Mouse (Mus musculus): ENCODE results near the gene Dcun1d4. TPM values are rescaled to one million over a fixed set of nuclear protein-coding genes. Genes with fewer than 3 reads are reported as not detected.

Gene Dcun1d4
- polyA plus RNA-seq, 1 experiment, result 32.9 TPM

GRCm38 (mm10) chr5:73484016-73484615, 3.3 kb downstream of the Dcun1d4 start:
- H3K4me1 ChIP-seq (ENCODE audit: control insufficient read depth, insufficient read depth, low read length), result no peaks in the 10 kb centered on the region
- H3K36me3 ChIP-seq (ENCODE audit: control insufficient read depth, insufficient read depth, low read length, poor library complexity, severe bottlenecking), result no peaks in the 10 kb centered on the region
- TF ChIP-seq CTCF (IDR thresholded peaks at IDR 0.05; ENCODE audit: low read depth, low read length), result no peak
- no peak for TF ChIP-seq EP300 (IDR thresholded peaks at IDR 0.05; ENCODE audit: insufficient read depth, low read depth, low read length)
- TF ChIP-seq POLR2A (IDR thresholded peaks at IDR 0.05; ENCODE audit: insufficient read depth, low read length), result no peak
- H3K27me3 ChIP-seq (ENCODE audit: control insufficient read depth, insufficient read depth, low read length, poor library complexity, severe bottlenecking), result no peaks in the 10 kb centered on the region
- H3K9ac ChIP-seq (ENCODE audit: low read depth, poor library complexity, severe bottlenecking), result no peak overlapping the region
- H3K9me3 ChIP-seq (replicated peaks; ENCODE audit: control insufficient read depth, insufficient read depth, low read length, poor library complexity, severe bottlenecking), result no peaks in the 10 kb centered on the region
- no peak overlapping the region for H3K27ac ChIP-seq (ENCODE audit: insufficient read depth, low read length)
- H3K4me3 ChIP-seq (ENCODE audit: low read depth, low read length), result no peak overlapping the region

DNA sequence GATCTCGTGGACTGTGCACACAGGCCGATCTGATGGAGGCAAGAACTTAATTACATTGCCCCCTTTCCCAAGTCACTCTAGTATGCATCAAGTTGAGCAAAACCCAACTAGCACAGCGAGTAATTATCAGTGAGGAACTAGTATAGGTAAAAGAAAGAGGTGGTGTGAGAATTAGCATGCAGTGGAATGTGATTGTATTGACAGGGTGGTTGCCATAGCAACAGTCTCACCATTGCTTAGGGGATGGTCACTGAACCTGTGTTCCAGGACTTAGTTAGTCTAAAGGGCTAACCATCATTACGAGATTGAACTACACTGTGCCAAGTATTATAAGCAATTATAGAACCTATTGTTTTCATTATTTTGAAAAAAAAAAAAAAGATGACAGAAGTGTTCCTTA, 5.7 kb downstream of the Dcun1d4 start:
- Histone ChIP-seq H3K4me1 (ENCODE audit: control insufficient read depth, insufficient read depth, low read length) (no peaks in the 10 kb centered on the region), H3K9me3 (replicated peaks; ENCODE audit: control insufficient read depth, insufficient read depth, low read length, poor library complexity, severe bottlenecking) (no peaks in the 10 kb centered on the region), H3K27ac (ENCODE audit: insufficient read depth, low read length) (no peak overlapping the region), H3K4me3 (ENCODE audit: low read depth, low read length) (no peak overlapping the region), H3K9ac (ENCODE audit: low read depth, poor library complexity, severe bottlenecking) (no peak overlapping the region), H3K27me3 (ENCODE audit: control insufficient read depth, insufficient read depth, low read length, poor library complexity, severe bottlenecking) (no peaks in the 10 kb centered on the region), H3K36me3 (ENCODE audit: control insufficient read depth, insufficient read depth, low read length, poor library complexity, severe bottlenecking) (no peaks in the 10 kb centered on the region)
- TF ChIP-seq EP300 (IDR thresholded peaks at IDR 0.05; ENCODE audit: insufficient read depth, low read depth, low read length), result no peak
- no peak for TF ChIP-seq CTCF (IDR thresholded peaks at IDR 0.05; ENCODE audit: low read depth, low read length)
- TF ChIP-seq POLR2A (IDR thresholded peaks at IDR 0.05; ENCODE audit: insufficient read depth, low read length), result no peak

GRCm38 (mm10) chr5:73489915-73490314, 9.1 kb downstream of the Dcun1d4 start:
- peak overlapping the region; percentile 61 for H3K4me3 ChIP-seq (ENCODE audit: low read depth, low read length)
- no peaks in the 10 kb centered on the region for H3K4me1 ChIP-seq (ENCODE audit: control insufficient read depth, insufficient read depth, low read length)
- no peaks in the 10 kb centered on the region for H3K27me3 ChIP-seq (ENCODE audit: control insufficient read depth, insufficient read depth, low read length, poor library complexity, severe bottlenecking)
- H3K27ac ChIP-seq (ENCODE audit: insufficient read depth, low read length), result peak overlapping the region; percentile 40; the same call in 1 of the 2 replicates
- H3K9me3 ChIP-seq (replicated peaks; ENCODE audit: control insufficient read depth, insufficient read depth, low read length, poor library complexity, severe bottlenecking), result no peaks in the 10 kb centered on the region
- no peak for TF ChIP-seq EP300 (IDR thresholded peaks at IDR 0.05; ENCODE audit: insufficient read depth, low read depth, low read length)
- no peak for TF ChIP-seq CTCF (IDR thresholded peaks at IDR 0.05; ENCODE audit: low read depth, low read length)
- TF ChIP-seq POLR2A (IDR thresholded peaks at IDR 0.05; ENCODE audit: insufficient read depth, low read length), result no peak
- no peaks in the 10 kb centered on the region for H3K36me3 ChIP-seq (ENCODE audit: control insufficient read depth, insufficient read depth, low read length, poor library complexity, severe bottlenecking)
- H3K9ac ChIP-seq (ENCODE audit: low read depth, poor library complexity, severe bottlenecking), result peak overlapping the region; percentile 51

DNA sequence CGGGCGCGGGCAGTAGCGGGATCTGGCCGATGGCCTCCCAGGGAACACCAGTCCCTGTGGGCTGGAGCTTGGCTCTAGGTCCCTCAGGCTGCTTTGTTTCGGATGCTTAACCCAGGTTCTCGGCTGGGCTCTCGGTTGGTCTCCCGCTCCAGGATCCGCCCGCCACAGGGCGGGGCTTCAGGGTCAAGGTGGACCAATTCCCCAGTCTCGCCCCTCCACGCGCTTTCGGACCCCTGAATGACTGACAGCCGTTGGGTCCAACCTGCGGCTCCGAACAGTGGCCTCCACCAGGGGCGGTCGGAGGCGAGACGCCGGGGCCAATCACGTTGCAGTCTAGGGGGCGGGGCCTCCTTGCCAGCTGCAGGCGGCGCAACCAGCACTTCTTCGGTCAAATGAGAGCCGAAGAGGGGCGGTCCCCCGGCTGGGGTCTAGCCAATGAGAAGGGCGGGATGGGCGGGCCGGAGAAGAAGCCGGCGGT, 9.8 kb downstream of the Dcun1d4 start:
- Histone ChIP-seq H3K4me1 (ENCODE audit: control insufficient read depth, insufficient read depth, low read length) (no peaks in the 10 kb centered on the region), H3K27me3 (ENCODE audit: control insufficient read depth, insufficient read depth, low read length, poor library complexity, severe bottlenecking) (no peaks in the 10 kb centered on the region), H3K27ac (ENCODE audit: insufficient read depth, low read length) (0 out of 2 replicates have a peak overlapping the region, but pooled peaks have one; percentile 40), H3K9ac (ENCODE audit: low read depth, poor library complexity, severe bottlenecking) (peak overlapping the region; percentile 91), H3K36me3 (ENCODE audit: control insufficient read depth, insufficient read depth, low read length, poor library complexity, severe bottlenecking) (no peaks in the 10 kb centered on the region), H3K9me3 (replicated peaks; ENCODE audit: control insufficient read depth, insufficient read depth, low read length, poor library complexity, severe bottlenecking) (no peaks in the 10 kb centered on the region), H3K4me3 (ENCODE audit: low read depth, low read length) (peak overlapping the region; percentile 97)
- TF ChIP-seq POLR2A (IDR thresholded peaks at IDR 0.05; ENCODE audit: insufficient read depth, low read length), result peak; percentile 74
- no peak for TF ChIP-seq CTCF (IDR thresholded peaks at IDR 0.05; ENCODE audit: low read depth, low read length)

DNA sequence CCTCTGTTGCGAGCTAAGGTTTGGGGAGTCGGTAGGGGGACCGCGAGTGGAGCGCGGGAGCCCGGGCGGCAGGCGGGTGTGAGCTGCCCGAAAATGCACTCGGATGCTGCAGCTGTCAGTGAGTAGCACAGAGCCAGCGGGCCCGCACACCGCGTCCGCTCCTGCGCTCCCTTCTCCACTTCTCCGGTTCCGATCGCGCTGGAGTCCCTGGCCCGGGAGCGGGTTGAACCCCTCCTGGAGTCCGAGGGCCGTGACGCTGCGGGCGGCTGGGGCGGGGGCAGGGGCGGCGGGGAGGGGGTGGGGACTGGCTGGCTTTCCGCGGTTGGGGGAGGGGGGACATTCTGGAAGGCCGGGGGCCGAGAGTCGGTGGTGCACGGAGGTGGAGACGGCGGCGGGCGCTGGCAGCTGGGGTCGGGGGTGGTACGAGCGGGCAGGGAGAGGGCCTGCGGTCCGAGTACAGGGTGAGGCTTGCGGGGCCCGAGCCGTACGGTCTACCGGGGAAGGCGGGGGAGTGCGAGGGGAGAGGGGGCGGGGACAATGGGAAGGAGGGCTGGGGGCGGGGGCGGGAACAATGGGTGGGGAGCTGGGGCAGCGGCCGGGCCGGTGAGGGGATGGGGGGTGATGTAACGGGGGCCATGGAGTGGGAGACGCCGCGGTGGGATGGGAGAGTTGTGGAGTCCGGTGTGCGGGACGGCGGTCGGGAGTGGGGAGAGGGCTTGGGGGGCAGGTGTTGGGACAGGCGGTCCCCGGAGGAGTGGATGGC, 10.5 kb downstream of the Dcun1d4 start:
- TF ChIP-seq CTCF (IDR thresholded peaks at IDR 0.05; ENCODE audit: low read depth, low read length) (no peak), POLR2A (IDR thresholded peaks at IDR 0.05; ENCODE audit: insufficient read depth, low read length) (no peak), EP300 (IDR thresholded peaks at IDR 0.05; ENCODE audit: insufficient read depth, low read depth, low read length) (no peak)
- H3K9ac ChIP-seq (ENCODE audit: low read depth, poor library complexity, severe bottlenecking), result peak overlapping the region; percentile 91

More for the DNA sequence above, 10.5 kb downstream of the Dcun1d4 start:
- Histone ChIP-seq H3K36me3 (ENCODE audit: control insufficient read depth, insufficient read depth, low read length, poor library complexity, severe bottlenecking) (no peaks in the 10 kb centered on the region), H3K4me3 (ENCODE audit: low read depth, low read length) (peak overlapping the region; percentile 97), H3K9me3 (replicated peaks; ENCODE audit: control insufficient read depth, insufficient read depth, low read length, poor library complexity, severe bottlenecking) (no peaks in the 10 kb centered on the region), H3K27ac (ENCODE audit: insufficient read depth, low read length) (no peak overlapping the region), H3K27me3 (ENCODE audit: control insufficient read depth, insufficient read depth, low read length, poor library complexity, severe bottlenecking) (no peaks in the 10 kb centered on the region), H3K4me1 (ENCODE audit: control insufficient read depth, insufficient read depth, low read length) (no peaks in the 10 kb centered on the region)

All from ES-Bruce4 (cell line).